In genomic region chr10:40172136-40172535, GRCm38 (mm10) we compare ENCODE assay signal across 19 mouse cellular contexts.
"Had no signal": no experiment of that assay in that cellular context is flagged by ENCODE, and none has a peak within 500 bp of the region (broad histone marks: within the 10 kb centered on the region; RNA-seq: fewer than 3 reads in every experiment).

No protein-coding gene starts in this region.

- H3K36me3 ChIP-seq: limb, embryonic 12.5 days; limb, embryonic 15.5 days; liver, embryonic 15.5 days; midbrain, embryonic 12.5 days; midbrain, embryonic 15.5 days; neural tube, embryonic 13.5 days had no signal

- H3K4me1 ChIP-seq: midbrain, embryonic 15.5 days had no signal

- H3K27ac ChIP-seq: limb, embryonic 12.5 days; limb, embryonic 15.5 days; liver, embryonic 15.5 days; macrophage; midbrain, embryonic 12.5 days; midbrain, embryonic 15.5 days; neural tube, embryonic 13.5 days had no signal

- ATAC-seq: midbrain, embryonic 15.5 days had no signal

- H3K9me3 ChIP-seq: limb, embryonic 12.5 days; limb, embryonic 15.5 days; liver, embryonic 15.5 days; midbrain, embryonic 12.5 days; midbrain, embryonic 15.5 days; neural tube, embryonic 13.5 days had no signal

- H3K27me3 ChIP-seq: limb, embryonic 15.5 days; midbrain, embryonic 12.5 days; midbrain, embryonic 15.5 days; neural tube, embryonic 13.5 days had no signal

- H3K4me3 ChIP-seq: limb, embryonic 12.5 days; limb, embryonic 15.5 days; liver, embryonic 15.5 days; midbrain, embryonic 12.5 days; midbrain, embryonic 15.5 days; neural tube, embryonic 13.5 days had no signal

- H3K4me2 ChIP-seq: limb, embryonic 12.5 days; limb, embryonic 15.5 days; liver, embryonic 15.5 days; midbrain, embryonic 12.5 days; midbrain, embryonic 15.5 days; neural tube, embryonic 13.5 days had no signal

- DNase-seq: kidney, adult 18-20 months; kidney, adult 9 months; kidney, postnatal 14 days; kidney, postnatal 4 days; left cerebral cortex, postnatal 4 days; lung, adult 2 months; lung, postnatal 14 days; retina, postnatal 1 day; right cerebral cortex, postnatal 25 days; spleen, adult 18-20 months; thymus, adult 18-20 months; thymus, postnatal 36 days had no signal

- H3K9ac ChIP-seq: limb, embryonic 12.5 days; limb, embryonic 15.5 days; liver, embryonic 15.5 days; midbrain, embryonic 12.5 days; midbrain, embryonic 15.5 days; neural tube, embryonic 13.5 days had no signal
